Mouse (Mus musculus): Measurements from ENCODE around the gene B020004J07Rik.
"Not testable (repeated sequence)": the region's sequence is repeated elsewhere in the genome, so short reads cannot be mapped to it uniquely, and the experiment has no call there.

Gene B020004J07Rik

GRCm38 (mm10) chr4:101843923-101844322, at the start of gene B020004J07Rik:
Gene B020004J07Rik (minus strand): TSS chr4:101844023.
- H3K36me3 ChIP-seq (ENCODE audit: control insufficient read depth, insufficient read depth, low read length, poor library complexity, severe bottlenecking); H3K27me3 ChIP-seq (ENCODE audit: control insufficient read depth, insufficient read depth, low read length, poor library complexity, severe bottlenecking); DNase-seq (ENCODE audit: low read depth, low spot score): not testable (repeated sequence)

- Histone ChIP-seq H3K27me3 (ENCODE audit: control insufficient read depth, insufficient read depth, low read length, poor library complexity, severe bottlenecking) (no peaks in the 10 kb centered on the region), H3K36me3 (ENCODE audit: control insufficient read depth, insufficient read depth, low read length, poor library complexity, severe bottlenecking) (no peaks in the 10 kb centered on the region)
- DNase-seq (ENCODE audit: low read depth, low spot score): no peak
Measured at GRCm38 (mm10) chr4:101889377-101889776, 45.6 kb upstream of the B020004J07Rik start.

GRCm38 (mm10) chr4:101883641-101884040, 39.8 kb upstream of the B020004J07Rik start:
- DNase-seq (ENCODE audit: low read depth, low spot score): no peak
- Histone ChIP-seq H3K27me3 (ENCODE audit: control insufficient read depth, insufficient read depth, low read length, poor library complexity, severe bottlenecking) (no peaks in the 10 kb centered on the region), H3K36me3 (ENCODE audit: control insufficient read depth, insufficient read depth, low read length, poor library complexity, severe bottlenecking) (no peaks in the 10 kb centered on the region)

GRCm38 (mm10) chr4:101875687-101876086, 31.9 kb upstream of the B020004J07Rik start:
- DNase-seq (ENCODE audit: low read depth, low spot score); H3K27me3 ChIP-seq (ENCODE audit: control insufficient read depth, insufficient read depth, low read length, poor library complexity, severe bottlenecking); H3K36me3 ChIP-seq (ENCODE audit: control insufficient read depth, insufficient read depth, low read length, poor library complexity, severe bottlenecking): not testable (repeated sequence)

GRCm38 (mm10) chr4:101872031-101872430, 28.2 kb upstream of the B020004J07Rik start:
- DNase-seq (ENCODE audit: low read depth, low spot score); H3K27me3 ChIP-seq (ENCODE audit: control insufficient read depth, insufficient read depth, low read length, poor library complexity, severe bottlenecking); H3K36me3 ChIP-seq (ENCODE audit: control insufficient read depth, insufficient read depth, low read length, poor library complexity, severe bottlenecking): not testable (repeated sequence)

GRCm38 (mm10) chr4:101862289-101862688, 18.5 kb upstream of the B020004J07Rik start:
- no peaks in the 10 kb centered on the region for H3K36me3 ChIP-seq (ENCODE audit: control insufficient read depth, insufficient read depth, low read length, poor library complexity, severe bottlenecking)

GRCm38 (mm10) chr4:101860873-101861272, 17.1 kb upstream of the B020004J07Rik start:
- DNase-seq (ENCODE audit: low read depth, low spot score): no peak
- Histone ChIP-seq H3K27me3 (ENCODE audit: control insufficient read depth, insufficient read depth, low read length, poor library complexity, severe bottlenecking) (no peaks in the 10 kb centered on the region), H3K36me3 (ENCODE audit: control insufficient read depth, insufficient read depth, low read length, poor library complexity, severe bottlenecking) (no peaks in the 10 kb centered on the region)

More at GRCm38 (mm10) chr4:101862289-101862688, 18.5 kb upstream of the B020004J07Rik start:
- H3K27me3 ChIP-seq (ENCODE audit: control insufficient read depth, insufficient read depth, low read length, poor library complexity, severe bottlenecking): no peaks in the 10 kb centered on the region
- no peak for DNase-seq (ENCODE audit: low read depth, low spot score)

- no peaks in the 10 kb centered on the region for H3K27me3 ChIP-seq (ENCODE audit: control insufficient read depth, insufficient read depth, low read length, poor library complexity, severe bottlenecking)
- no peaks in the 10 kb centered on the region for H3K36me3 ChIP-seq (ENCODE audit: control insufficient read depth, insufficient read depth, low read length, poor library complexity, severe bottlenecking)
Measured at GRCm38 (mm10) chr4:101850908-101851307, 7.1 kb upstream of the B020004J07Rik start.

More at GRCm38 (mm10) chr4:101850908-101851307, 7.1 kb upstream of the B020004J07Rik start:
- DNase-seq (ENCODE audit: low read depth, low spot score): no peak
